Mouse (Mus musculus) layer of hippocampus, adult 9-11 months (tissue): ENCODE measurements at regions not wholly inside any gene's neighbourhood (a gene's known extent, or its start where the extent isn't known, plus 50 kb on each side); places are given as distances from the start of the nearest gene placed in this dataset.

Source experiments
- DNase-seq: peaks from one replicate; pipeline ENCODE4 v3.0.0; 2022

DNA sequence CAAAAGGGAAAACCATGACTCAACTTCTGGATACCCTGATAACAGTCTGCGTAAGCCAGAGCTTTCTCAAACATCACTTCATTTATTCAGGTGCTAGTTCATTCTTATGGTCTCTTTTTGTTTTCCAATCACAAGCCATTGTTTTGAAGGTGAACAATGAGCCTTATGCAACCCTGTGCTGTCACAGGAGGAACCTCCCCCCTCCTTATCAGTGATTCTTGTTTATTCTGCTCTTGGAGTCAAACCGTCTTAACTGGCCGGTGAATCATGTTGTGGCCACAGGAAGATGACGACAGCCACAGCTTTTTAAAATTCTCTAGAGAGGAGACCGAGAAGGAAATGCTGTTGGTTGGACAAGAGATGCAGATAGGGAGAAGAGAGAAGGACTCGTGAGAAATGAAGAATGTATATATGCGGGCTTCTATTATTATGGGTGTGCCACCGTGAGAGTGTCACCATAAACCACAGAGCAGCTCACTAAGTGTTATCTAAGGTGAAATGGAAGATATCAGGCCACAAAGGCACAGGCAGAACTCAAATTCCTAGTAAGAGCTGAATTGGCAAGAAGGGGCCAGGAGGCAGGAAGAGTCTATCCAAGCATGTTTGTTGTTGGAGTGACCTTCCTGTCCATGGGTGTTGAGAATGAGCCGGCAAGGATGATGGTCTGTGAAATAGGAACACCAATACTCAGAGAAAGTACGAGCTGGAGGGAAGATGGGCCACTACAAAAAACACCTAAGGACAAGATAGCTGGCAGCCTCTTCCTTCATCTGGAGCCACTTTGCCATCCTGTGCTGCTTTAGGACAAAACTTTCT is 151.8 kb downstream of the Kdr start:
- no peak for DNase-seq

GRCm38 (mm10) chr5:75825576-75825975 is 152.7 kb downstream of the Kdr start:
- no peak for DNase-seq

DNA sequence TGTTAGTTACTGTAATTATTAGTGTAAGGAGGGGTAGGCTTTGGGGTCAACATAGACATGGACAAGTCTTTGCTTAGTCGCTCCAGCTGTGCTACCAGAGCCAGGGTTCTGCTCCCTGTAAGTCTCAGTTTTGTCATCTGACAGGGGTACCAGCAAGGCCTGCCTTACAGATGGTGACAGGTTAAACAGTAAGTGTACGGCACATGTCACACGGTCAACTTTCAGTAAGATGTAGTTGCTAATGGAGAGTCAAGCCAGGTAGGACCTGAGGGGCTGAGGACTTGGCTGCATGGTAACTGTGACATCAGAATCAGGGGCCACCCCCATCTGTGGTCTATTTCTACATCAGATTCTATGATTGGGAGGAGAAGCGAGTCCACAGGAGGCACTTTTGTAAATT is 153.6 kb downstream of the Kdr start:
- DNase-seq: no peak

- no peak for DNase-seq
Measured at GRCm38 (mm10) chr5:75823646-75824045, 154.6 kb downstream of the Kdr start.

DNA sequence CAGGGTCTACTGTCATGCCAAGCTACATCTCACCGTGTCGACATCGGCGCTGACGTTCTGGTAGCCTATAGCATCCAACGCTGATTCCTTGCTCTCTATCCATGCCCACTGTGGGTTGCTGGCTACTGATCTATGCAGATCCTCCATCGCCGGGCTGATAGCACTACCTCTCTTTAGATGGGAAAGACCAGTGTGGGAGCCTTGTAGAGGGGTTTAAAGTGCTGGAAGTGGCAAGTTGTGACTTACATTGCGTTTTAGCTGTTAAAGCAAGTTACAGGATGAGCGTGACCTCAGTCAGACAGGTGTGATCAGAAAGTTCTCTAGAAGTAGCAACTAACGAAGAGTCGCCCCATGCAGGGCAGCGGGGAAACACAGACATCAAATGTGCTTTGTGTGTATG is 160.9 kb downstream of the Kdr start:
- DNase-seq: no peak

DNA sequence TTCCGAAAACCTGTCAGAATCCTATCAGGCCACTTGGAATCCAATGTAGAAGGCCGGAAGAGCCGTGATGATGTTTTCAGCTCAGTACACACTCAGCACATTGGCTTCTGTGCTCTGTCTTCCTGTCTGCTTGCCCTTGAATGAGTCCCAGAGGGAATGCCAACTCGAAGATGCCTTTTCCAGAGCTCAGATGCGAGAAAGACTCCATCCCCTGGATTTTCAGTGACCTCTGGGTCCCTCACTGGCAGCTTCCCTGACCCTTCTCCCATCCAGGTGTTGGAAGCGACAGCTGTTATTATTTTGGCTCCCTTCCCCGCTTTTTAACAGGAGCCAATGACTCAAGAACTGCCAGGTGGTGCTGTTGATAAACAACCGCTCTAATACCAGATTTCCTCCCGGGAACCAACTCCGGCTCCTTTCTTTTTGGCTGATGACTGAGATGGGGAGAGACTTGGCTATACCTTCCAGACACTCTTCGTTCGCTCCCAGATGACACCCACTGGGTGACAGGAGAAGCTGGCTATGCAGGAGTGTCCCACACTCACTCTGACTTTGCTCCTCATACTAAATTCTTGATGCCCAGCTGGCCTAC is 163.8 kb downstream of the Kdr start:
- no peak for DNase-seq

- DNase-seq: no peak
Measured at GRCm38 (mm10) chr5:75812686-75813085, 165.6 kb downstream of the Kdr start.

- DNase-seq: no peak
Measured at GRCm38 (mm10) chr5:75808551-75809332, 169.5 kb downstream of the Kdr start.

DNA sequence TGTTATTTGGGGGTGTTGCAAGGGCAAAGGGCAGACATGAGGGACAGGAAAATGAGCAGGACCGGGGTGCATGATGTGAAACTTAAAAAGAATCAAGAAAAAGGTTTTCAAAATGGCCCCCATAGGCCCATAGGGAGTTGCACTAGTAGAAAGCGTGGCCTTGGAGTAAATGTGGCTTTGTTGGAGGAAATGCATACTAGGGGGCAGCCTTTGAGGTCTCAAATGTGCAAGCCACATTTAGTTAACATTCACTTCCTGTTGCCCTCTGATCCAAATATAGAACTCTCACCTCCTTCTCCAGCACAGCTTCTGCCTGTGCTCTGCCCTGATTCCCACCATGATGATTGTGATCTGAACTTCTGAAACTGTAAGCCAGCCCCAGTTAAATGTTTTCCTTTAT is 173.2 kb downstream of the Kdr start:
- DNase-seq: no peak

- DNase-seq: no peak
Measured at GRCm38 (mm10) chr5:75804340-75804739, 173.9 kb downstream of the Kdr start.

DNA sequence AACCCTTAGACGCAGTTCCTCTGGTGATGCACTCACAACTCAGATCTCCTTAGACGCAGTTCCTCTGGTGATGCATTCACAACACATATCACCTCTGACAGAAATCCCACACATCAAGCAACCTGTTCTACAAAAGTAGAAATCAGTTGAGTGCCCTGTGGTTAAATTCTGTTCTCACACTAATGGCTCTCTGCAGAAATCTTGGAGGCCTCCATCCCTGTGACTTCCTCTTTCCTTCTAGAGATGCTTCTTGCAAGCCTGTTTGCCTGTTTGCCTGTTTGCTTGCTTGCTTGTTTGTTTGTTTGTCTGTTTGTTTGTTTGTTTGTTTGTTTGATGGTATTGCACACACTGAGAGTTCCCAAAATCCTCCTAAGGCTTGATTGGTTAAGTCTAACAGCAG is 175.2 kb downstream of the Kdr start:
- DNase-seq: no peak

- DNase-seq: no peak
Measured at GRCm38 (mm10) chr5:75800040-75800989, 177.9 kb downstream of the Kdr start.

DNA sequence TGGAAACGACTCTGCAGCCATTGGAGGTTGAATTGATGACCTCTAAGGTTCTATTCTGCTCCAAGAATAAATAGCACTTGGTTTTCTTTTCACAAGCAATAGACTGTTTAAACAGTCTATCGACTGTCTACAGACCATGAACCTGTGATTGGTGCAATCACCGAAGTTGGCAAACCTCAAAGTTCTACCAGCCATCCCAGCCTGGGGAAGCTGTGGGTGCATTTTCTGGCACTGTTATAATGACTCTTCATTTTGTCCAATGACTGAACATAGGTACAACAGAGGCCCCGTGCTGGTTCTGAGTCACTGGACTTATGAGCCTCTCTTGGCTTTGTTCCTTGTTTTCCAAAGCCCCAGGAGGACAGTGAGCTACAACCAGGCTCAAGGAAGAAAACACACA is 178.6 kb downstream of the Kdr start:
- DNase-seq: no peak

GRCm38 (mm10) chr5:75793184-75793583 is 185.1 kb downstream of the Kdr start:
- no peak for DNase-seq

DNA sequence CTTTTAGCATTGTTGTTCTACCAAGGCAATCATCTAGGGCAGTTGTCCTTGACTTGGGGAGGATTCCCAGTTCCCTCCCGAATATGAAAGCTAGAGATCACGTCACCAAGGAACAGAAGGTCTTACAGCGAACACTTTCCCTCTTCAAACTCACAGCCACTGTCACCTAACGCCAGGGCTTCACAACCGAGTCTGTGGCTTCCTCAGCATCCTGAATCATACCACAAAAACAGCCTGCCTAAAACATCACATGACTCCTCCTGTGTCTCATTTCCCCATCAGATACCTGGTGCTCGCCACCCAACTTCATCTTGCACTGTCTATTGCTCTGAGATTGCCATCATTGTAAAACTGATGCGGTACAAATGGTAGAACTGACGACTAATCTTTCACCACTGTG is 186.5 kb downstream of the Kdr start:
- no peak for DNase-seq

- DNase-seq: no peak
Measured at GRCm38 (mm10) chr5:75788087-75788486, 190.2 kb downstream of the Kdr start.

GRCm38 (mm10) chr5:75786196-75786595 is 192.1 kb downstream of the Kdr start:
- DNase-seq: no peak

GRCm38 (mm10) chr5:75784998-75785593 is 193.2 kb downstream of the Kdr start:
- no peak for DNase-seq

DNA sequence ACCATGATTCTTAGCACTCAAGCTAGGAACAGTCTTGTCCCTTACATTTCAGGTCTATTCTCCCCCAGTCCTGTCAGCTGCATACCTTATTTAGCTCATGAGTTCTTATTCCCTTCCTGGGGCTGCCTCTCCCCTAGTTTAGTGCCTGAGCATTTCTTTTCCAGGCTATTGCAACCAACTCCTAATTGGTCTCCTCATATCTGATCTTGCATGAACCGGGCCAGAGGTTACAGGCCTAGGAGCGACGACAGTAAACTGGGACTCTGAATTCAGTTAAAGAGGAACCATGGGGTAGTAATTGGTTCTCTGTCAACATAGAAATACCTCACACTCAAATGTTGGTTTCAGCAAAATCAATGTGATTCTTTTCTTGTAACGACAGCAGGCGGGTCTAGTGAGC is 195.9 kb downstream of the Kit start:
- no peak for DNase-seq

DNA sequence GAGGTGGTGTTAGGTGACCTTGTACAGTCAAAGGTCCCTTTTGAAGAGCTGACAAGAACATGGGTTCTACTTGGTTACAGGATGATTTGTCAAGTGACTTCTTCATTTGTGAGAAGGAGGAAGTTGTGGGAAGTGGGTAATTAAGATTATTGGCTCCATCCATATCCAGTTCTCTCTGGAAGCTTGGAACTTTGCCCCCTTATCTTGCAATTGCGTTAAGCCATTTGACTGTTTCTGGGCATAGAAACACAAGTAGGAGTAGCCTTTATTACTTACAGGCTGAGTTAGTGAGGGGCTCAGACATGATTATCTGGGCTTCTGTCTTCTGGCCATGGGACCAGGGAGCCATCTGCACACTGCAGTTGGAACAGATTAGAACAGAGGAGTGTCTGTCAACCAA is 192.5 kb downstream of the Kit start:
- DNase-seq: no peak

DNA sequence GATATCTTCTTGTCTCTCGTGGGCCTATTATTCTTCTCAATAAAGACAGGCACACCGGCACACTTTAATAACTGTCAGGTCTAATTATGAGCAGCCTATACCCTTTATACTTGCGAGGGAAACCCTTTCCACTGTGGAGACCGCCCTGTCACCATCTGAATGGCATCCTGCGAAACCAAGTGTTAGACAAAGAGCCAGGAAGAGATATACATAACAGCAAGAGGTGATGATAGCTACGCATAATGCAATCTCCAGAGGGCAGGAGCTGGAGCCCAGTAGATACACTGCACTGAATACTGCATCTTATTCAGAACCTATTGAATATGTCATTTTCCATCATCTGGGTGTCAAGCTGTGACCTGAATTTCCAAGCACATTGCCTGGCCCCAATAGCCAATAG is 187.7 kb downstream of the Kit start:
- no peak for DNase-seq
